Mouse (Mus musculus) adrenal gland, postnatal 4 days (tissue): ENCODE measurements at regions not wholly inside any gene's neighbourhood (a gene's known extent, or its start where the extent isn't known, plus 50 kb on each side); places are given as distances from the start of the nearest gene placed in this dataset.

Experiments used
- DNase-seq, 2 experiments: peaks; one replicate each; pipeline ENCODE4 v3.0.0; 2021 to 2022; ENCODE audit warnings: low spot score in 2 of 2, mixed read lengths in 2 of 2

GRCm38 (mm10) chr4:95213026-95213425 is 161.0 kb upstream of the Jun start:
- no peak for DNase-seq

GRCm38 (mm10) chr4:95214026-95214425 is 162.0 kb upstream of the Jun start:
- DNase-seq: no peak

GRCm38 (mm10) chr4:95215187-95215586 is 163.2 kb upstream of the Jun start:
- DNase-seq: no peak

GRCm38 (mm10) chr4:95230461-95230860 is 178.4 kb upstream of the Jun start:
- DNase-seq: no peak

GRCm38 (mm10) chr4:95233034-95233433 is 181.0 kb upstream of the Jun start:
- no peak for DNase-seq

- no peak for DNase-seq
These were observed 182.1 kb upstream of the Jun start for GRCm38 (mm10) chr4:95234030-95234555.

GRCm38 (mm10) chr4:95247977-95248376 is 196.0 kb upstream of the Jun start:
- DNase-seq: no peak

GRCm38 (mm10) chr4:95249031-95249430 is 197.0 kb upstream of the Jun start:
- DNase-seq: no peak

GRCm38 (mm10) chr4:95250083-95250482 is 198.1 kb upstream of the Jun start:
- DNase-seq: no peak

GRCm38 (mm10) chr4:95269766-95270165 is 217.7 kb upstream of the Jun start:
- no peak for DNase-seq

- DNase-seq: no peak
These were observed 218.4 kb upstream of the Jun start for GRCm38 (mm10) chr4:95270389-95270788.

GRCm38 (mm10) chr4:95276231-95276630 is 224.2 kb upstream of the Jun start:
- no peak for DNase-seq

- no peak for DNase-seq
These were observed 226.1 kb upstream of the Jun start for GRCm38 (mm10) chr4:95277989-95278713.

GRCm38 (mm10) chr4:95278714-95279095 is 226.7 kb upstream of the Jun start:
- DNase-seq: no peak

- no peak for DNase-seq
These were observed 227.2 kb upstream of the Jun start for GRCm38 (mm10) chr4:95279200-95279599.

GRCm38 (mm10) chr4:95282083-95282482 is 230.1 kb upstream of the Jun start:
- no peak for DNase-seq

- DNase-seq: no peak
These were observed 231.8 kb upstream of the Jun start for GRCm38 (mm10) chr4:95283789-95284188.

- no peak for DNase-seq
These were observed 232.2 kb upstream of the Jun start for GRCm38 (mm10) chr4:95284192-95284591.

- DNase-seq: no peak
These were observed 232.7 kb upstream of the Jun start for GRCm38 (mm10) chr4:95284696-95285095.

- DNase-seq: no peak
These were observed 238.3 kb upstream of the Jun start for GRCm38 (mm10) chr4:95290321-95290720.

- DNase-seq: no peak
These were observed 242.1 kb upstream of the Jun start for GRCm38 (mm10) chr4:95294110-95294509.

- no peak for DNase-seq
These were observed 249.9 kb upstream of the Jun start for GRCm38 (mm10) chr4:95301907-95302306.

- DNase-seq: no peak
These were observed 251.3 kb upstream of the Jun start for GRCm38 (mm10) chr4:95303337-95303736.
